Mouse (Mus musculus) heart, embryonic 11.5 days (tissue): Measurements from ENCODE around the gene Zfp672. TPM values are rescaled to one million over a fixed set of nuclear protein-coding genes. Genes with fewer than 3 reads are reported as not detected.

ENCODE experiments used
- ATAC-seq: fragments of 200-750 bp; cut with Nextera tagmentation; replicated peaks from 2 replicates; pipeline ENCODE4 v1.8.0; 2017; ENCODE audit warnings: moderate library complexity; ENCODE audit not compliant: insufficient number of reproducible peaks, low FRiP score, low TSS enrichment
- H3K27ac ChIP-seq: fragments of 300-500 bp; sonication (generic); 2 replicates; pipeline ENCODE4 v1.5.1; 2014; ENCODE audit warnings: mild to moderate bottlenecking, low read depth, low read length
- H3K27me3 ChIP-seq: fragments of 300-500 bp; sonication (generic); 2 replicates; pipeline ENCODE4 v1.6.1; 2014; ENCODE audit warnings: mild to moderate bottlenecking, low read length, mixed read lengths; ENCODE audit not compliant: control insufficient read depth, insufficient read depth
- H3K36me3 ChIP-seq: fragments of 300-500 bp; sonication (generic); 2 replicates; pipeline ENCODE4 v1.6.1; 2014; ENCODE audit warnings: mild to moderate bottlenecking, low read length, moderate library complexity, mixed read lengths; ENCODE audit not compliant: control insufficient read depth, insufficient read depth
- H3K4me1 ChIP-seq: fragments of 300-500 bp; sonication (generic); 2 replicates; pipeline ENCODE4 v1.6.1; 2014; ENCODE audit warnings: low read length; ENCODE audit not compliant: control insufficient read depth, insufficient read depth
- H3K4me2 ChIP-seq: fragments of 300-500 bp; sonication (generic); 2 replicates; pipeline ENCODE4 v1.6.1; 2014; ENCODE audit warnings: mild to moderate bottlenecking, moderate library complexity
- H3K4me3 ChIP-seq: fragments of 300-500 bp; sonication (generic); 2 replicates; pipeline ENCODE4 v1.5.1; 2014; ENCODE audit warnings: low read depth, low read length
- H3K9ac ChIP-seq: fragments of 300-500 bp; sonication (generic); 2 replicates; pipeline ENCODE4 v1.6.1; 2014; ENCODE audit warnings: mild to moderate bottlenecking, low read depth, low read length, moderate library complexity
- H3K9me3 ChIP-seq: fragments of 300-500 bp; sonication (generic); replicated peaks from 2 replicates; pipeline ENCODE4 v1.6.1; 2016; ENCODE audit warnings: low read length; ENCODE audit not compliant: control insufficient read depth
- WGBS: fragments of 180-500 bp; shearing (Covaris S2); extraction: QIAGEN DNeasy Blood & Tissue Kit; methylation state at CpG from one replicate; pipeline ENCODE4 v1.1.7; 2014; ENCODE audit not compliant: insufficient replicate concordance; 5-methylcytosine and 5-hydroxymethylcytosine counted together
- polyA plus RNA-seq: library from polyadenylated mRNA; unstranded; fragments of >200 nt; fragmentation: Nextera tagmentation; extraction: Ambion mirVana; gene quantifications from 2 replicates; pipeline ENCODE4 v1.2.1, GENCODE M21; 2014

Zfp672 gene
- polyA plus RNA-seq, 1 experiment from 2014 or later: 31.2 TPM

DNA sequence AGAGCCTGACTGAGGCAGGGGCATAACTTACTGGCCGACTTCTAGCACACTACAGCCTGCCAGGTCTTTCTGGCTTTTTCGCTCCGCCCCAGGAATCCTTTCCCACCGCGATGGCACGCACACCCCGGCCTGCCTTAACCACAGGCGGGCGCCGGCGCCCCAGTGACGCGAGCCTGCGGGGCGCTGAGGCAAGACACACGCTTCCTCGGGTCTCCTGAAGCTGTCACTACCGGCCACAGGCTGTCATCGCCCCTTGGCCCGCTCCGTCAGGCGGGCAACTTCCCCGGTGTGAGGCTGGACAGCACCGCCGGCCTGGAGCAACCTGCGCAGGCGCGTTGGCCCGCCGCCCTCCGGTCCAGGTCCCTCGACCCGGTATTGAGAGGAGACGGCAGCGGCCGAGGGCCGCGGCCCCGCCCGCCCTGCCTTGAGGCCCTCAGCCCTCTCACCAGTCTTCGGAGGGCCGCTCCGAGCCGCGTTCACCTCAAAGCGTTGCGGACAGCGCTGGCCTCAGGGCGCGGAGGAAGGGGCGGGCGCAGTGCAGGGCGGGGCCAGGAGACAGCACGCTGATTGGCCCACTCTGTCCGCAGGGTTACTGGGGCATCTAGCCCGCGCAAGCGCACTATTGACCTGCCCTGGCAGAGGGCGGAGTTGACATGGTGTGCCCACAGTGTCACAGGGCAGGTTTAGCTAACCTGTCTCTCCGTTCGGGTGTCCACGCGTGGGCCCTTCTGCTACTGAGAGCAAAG is 7.1 kb downstream of the Zfp672 start:
- Histone ChIP-seq H3K27me3 (no peaks in the 10 kb centered on the region), H3K9ac (peak overlapping the region; percentile 83), H3K9me3 (no peaks in the 10 kb centered on the region), H3K4me2 (peak overlapping the region; percentile 97), H3K4me1 (peaks cover 7% of the 10 kb centered on the region), H3K36me3 (peaks cover 5% of the 10 kb centered on the region; the same call in 1 of the 2 replicates), H3K27ac (peak overlapping the region; percentile 98), H3K4me3 (peak overlapping the region; percentile 62)
- under 1% methylated on average over 62 of the region's 63 CpGs for WGBS
- peak; percentile 98 for ATAC-seq

DNA sequence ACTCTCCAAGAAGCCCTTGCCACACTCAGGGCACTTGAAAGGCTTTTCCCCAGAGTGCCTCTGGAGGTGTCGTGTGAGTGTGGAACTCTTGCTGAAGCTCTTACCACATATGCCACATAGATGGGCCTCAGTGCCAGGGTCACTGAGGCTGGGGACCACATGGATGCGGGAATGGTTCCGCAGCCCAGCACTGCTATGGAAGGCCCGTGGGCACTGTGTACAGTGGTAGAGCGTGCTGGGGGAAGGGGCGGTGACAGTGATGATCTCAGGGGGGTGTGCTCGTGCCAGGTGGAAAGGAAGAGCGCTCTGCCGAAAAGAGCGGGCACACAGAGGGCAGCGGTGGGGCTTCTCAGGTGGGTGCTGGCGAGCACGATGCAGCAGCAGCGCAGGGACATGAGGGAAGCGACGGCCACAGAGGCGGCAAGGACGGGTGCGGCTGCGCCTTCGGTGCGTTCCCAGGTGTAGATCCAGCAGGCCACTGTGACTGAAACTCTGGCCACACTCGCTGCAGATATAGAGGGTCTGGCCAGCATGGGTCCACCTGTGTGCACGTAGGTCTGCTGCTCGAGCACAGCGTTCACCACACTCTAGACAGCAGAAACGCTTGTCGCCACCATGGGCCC is 13.3 kb downstream of the Zfp672 start:
- Histone ChIP-seq H3K27me3 (no peaks in the 10 kb centered on the region), H3K36me3 (0 out of 2 replicates have a peak, but pooled peaks cover 3% of the 10 kb centered on the region), H3K4me1 (no peaks in the 10 kb centered on the region), H3K27ac (no peak overlapping the region), H3K4me2 (no peak overlapping the region), H3K4me3 (no peak overlapping the region), H3K9ac (no peak overlapping the region), H3K9me3 (no peaks in the 10 kb centered on the region)
- WGBS: 61% methylated on average over 28 of the region's 28 CpGs
- ATAC-seq: 0 out of 2 replicates have a peak, but pooled peaks have one; percentile 49

- Histone ChIP-seq H3K27ac (no peak overlapping the region), H3K4me2 (no peak overlapping the region), H3K4me1 (no peaks in the 10 kb centered on the region), H3K9me3 (no peaks in the 10 kb centered on the region), H3K36me3 (peaks cover 5% of the 10 kb centered on the region; the same call in 1 of the 2 replicates), H3K9ac (no peak overlapping the region), H3K27me3 (no peaks in the 10 kb centered on the region), H3K4me3 (no peak overlapping the region)
- 80% methylated on average over 17 of the region's 17 CpGs for WGBS
- no peak for ATAC-seq
Measured at GRCm38 (mm10) chr11:58316344-58316743, 13.8 kb downstream of the Zfp672 start.

- Histone ChIP-seq H3K27ac (no peak overlapping the region), H3K4me3 (no peak overlapping the region), H3K27me3 (no peaks in the 10 kb centered on the region), H3K4me1 (no peaks in the 10 kb centered on the region), H3K36me3 (peaks cover 5% of the 10 kb centered on the region; the same call in 1 of the 2 replicates), H3K9me3 (no peaks in the 10 kb centered on the region), H3K9ac (no peak overlapping the region), H3K4me2 (no peak overlapping the region)
- no peak for ATAC-seq
- 92% methylated on average over 5 of the region's 5 CpGs for WGBS
Measured at GRCm38 (mm10) chr11:58315536-58316168, 14.5 kb downstream of the Zfp672 start.

DNA sequence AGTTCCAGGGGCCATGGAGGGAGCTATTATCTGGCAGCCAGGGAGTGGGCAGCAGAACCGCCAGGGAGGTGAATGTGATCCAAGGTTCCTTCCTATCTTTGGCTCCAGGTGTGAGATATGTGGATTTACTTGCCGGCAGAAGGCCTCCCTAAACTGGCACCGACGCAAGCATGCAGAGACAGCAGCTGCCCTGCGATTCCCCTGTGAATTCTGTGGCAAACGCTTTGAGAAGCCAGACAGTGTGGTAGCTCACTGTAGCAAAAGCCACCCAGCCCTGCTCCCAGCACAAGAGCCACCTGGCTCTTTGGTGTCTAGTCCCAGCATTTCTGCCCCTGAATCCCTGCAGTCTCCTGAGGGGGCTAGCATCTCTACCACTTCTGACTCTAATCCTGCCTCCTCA is 16.1 kb downstream of the Zfp672 start:
- no peak for ATAC-seq
- H3K27ac ChIP-seq: no peak overlapping the region
- H3K27me3 ChIP-seq: no peaks in the 10 kb centered on the region
- WGBS: 74% methylated on average over 6 of the region's 6 CpGs
- H3K4me1 ChIP-seq: no peaks in the 10 kb centered on the region
- no peak overlapping the region for H3K4me3 ChIP-seq
- H3K36me3 ChIP-seq: peaks cover 5% of the 10 kb centered on the region; the same call in 1 of the 2 replicates
- no peak overlapping the region for H3K9ac ChIP-seq
- H3K9me3 ChIP-seq: no peaks in the 10 kb centered on the region
- H3K4me2 ChIP-seq: no peak overlapping the region

DNA sequence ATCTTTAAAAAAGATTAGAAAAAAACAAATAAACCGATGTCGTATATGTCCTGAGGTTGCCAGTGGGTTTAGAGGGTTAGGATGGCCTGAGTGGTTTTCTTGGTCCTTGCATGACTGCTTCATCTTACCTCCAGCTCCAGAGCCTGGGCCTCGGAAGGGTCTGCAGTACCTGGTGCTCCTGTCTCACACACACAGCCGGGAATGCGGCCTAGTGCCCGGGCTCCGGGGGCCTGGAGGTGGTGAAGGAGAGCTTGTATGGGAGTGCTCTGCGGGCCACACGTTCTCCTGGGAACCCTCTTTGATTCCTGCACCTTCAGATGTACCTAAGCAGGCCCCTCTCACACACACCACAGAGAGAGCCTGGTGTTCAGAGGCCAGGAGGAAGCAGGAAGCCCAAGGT is 21.5 kb downstream of the Zfp672 start:
- Histone ChIP-seq H3K4me2 (no peak overlapping the region), H3K36me3 (peaks cover 2% of the 10 kb centered on the region; the same call in 1 of the 2 replicates), H3K27me3 (no peaks in the 10 kb centered on the region), H3K9ac (no peak overlapping the region), H3K9me3 (no peaks in the 10 kb centered on the region), H3K4me1 (peaks cover 6% of the 10 kb centered on the region; the same call in 1 of the 2 replicates), H3K27ac (no peak overlapping the region), H3K4me3 (no peak overlapping the region)
- 89% methylated on average over 9 of the region's 9 CpGs for WGBS
- no peak for ATAC-seq

- WGBS: under 1% methylated on average over 42 of the region's 42 CpGs
Measured at GRCm38 (mm10) chr11:58307411-58308080, 22.6 kb downstream of the Zfp672 start.

GRCm38 (mm10) chr11:58306860-58307308 is 23.3 kb downstream of the Zfp672 start, which contains the start of gene Zfp692:
TSS of gene Zfp692 (plus strand) at chr11:58307069.
- WGBS: 0% methylated on average over 34 of the region's 34 CpGs
- ATAC-seq: peak; percentile 61
- H3K4me1 ChIP-seq: peaks cover 6% of the 10 kb centered on the region; the same call in 1 of the 2 replicates

More at GRCm38 (mm10) chr11:58307411-58308080, 22.6 kb downstream of the Zfp672 start:
- Histone ChIP-seq H3K4me3 (peak overlapping the region; percentile 65), H3K9me3 (no peaks in the 10 kb centered on the region), H3K9ac (peak overlapping the region; percentile 70), H3K4me2 (peak overlapping the region; percentile 97), H3K36me3 (peaks cover 2% of the 10 kb centered on the region; the same call in 1 of the 2 replicates), H3K4me1 (peaks cover 6% of the 10 kb centered on the region; the same call in 1 of the 2 replicates), H3K27me3 (no peaks in the 10 kb centered on the region), H3K27ac (peak overlapping the region; percentile 4; the same call in 1 of the 2 replicates)
- ATAC-seq: peak; percentile 27; the same call in 1 of the 2 replicates

More at GRCm38 (mm10) chr11:58306860-58307308, 23.3 kb downstream of the Zfp672 start, which contains the start of gene Zfp692:
- peaks cover 2% of the 10 kb centered on the region; the same call in 1 of the 2 replicates for H3K36me3 ChIP-seq
- H3K4me3 ChIP-seq: peak within 1 kb of the TSS; percentile 65
- H3K27me3 ChIP-seq: no peaks in the 10 kb centered on the region
- peak within 1 kb of the TSS; percentile 97 for H3K4me2 ChIP-seq
- H3K9ac ChIP-seq: peak within 1 kb of the TSS; percentile 70
- peak within 1 kb of the TSS; percentile 4; the same call in 1 of the 2 replicates for H3K27ac ChIP-seq
- no peaks in the 10 kb centered on the region for H3K9me3 ChIP-seq
